Comparison of ENCODE assay signal across 8 mouse cellular contexts in genomic region chr6:137654776-137655175, GRCm38 (mm10). TPM values are rescaled to one million over a fixed set of nuclear protein-coding genes. Genes with fewer than 3 reads are reported as not detected.
DNase-seq lines count a peak whose midpoint lies in the region; ATAC-seq and TF ChIP-seq lines count a peak whose summit lies in the region.

Gene Eps8, minus strand, starts transcription at chr6:137654876.

- WGBS in kidney, adult 2 months = 79% methylated on average over 2 of the region's 2 CpGs
- WGBS in heart, embryonic 15.5 days = 87% methylated on average over 2 of the region's 2 CpGs
- 71% methylated on average over 2 of the region's 2 CpGs for WGBS in liver, postnatal 0 days (ENCODE audit: insufficient replicate concordance)

- H3K36me3 ChIP-seq in kidney, adult 2 months (ENCODE audit: control insufficient read depth, insufficient read depth, low read length) = no peaks in the 10 kb centered on the region
- no peaks in the 10 kb centered on the region for H3K36me3 ChIP-seq in heart, embryonic 15.5 days
- H3K36me3 ChIP-seq in liver, postnatal 0 days (replicated peaks; ENCODE audit: insufficient read depth, low read length) = no peaks in the 10 kb centered on the region

- no peak for ATAC-seq in heart, embryonic 15.5 days (replicated peaks; ENCODE audit: insufficient number of reproducible peaks, insufficient read depth, low FRiP score, low read depth)
- ATAC-seq in liver, postnatal 0 days = no peak

- no peak within 1 kb of the TSS for H3K9ac ChIP-seq in heart, embryonic 15.5 days
- H3K9ac ChIP-seq in liver, postnatal 0 days (replicated peaks) = no peak within 1 kb of the TSS

- H3K4me1 ChIP-seq in kidney, adult 2 months (ENCODE audit: control insufficient read depth, insufficient read depth, low read length) = peaks cover 4% of the 10 kb centered on the region; the same call in 1 of the 2 replicates
- H3K4me1 ChIP-seq in heart, embryonic 15.5 days (replicated peaks) = no peaks in the 10 kb centered on the region; the same call in 1 of the 2 replicates
- no peaks in the 10 kb centered on the region for H3K4me1 ChIP-seq in liver, postnatal 0 days (ENCODE audit: insufficient read depth)

- DNase-seq in kidney, adult 2 months = no peak
- no peak for DNase-seq in kidney, adult 9 months
- DNase-seq in adrenal gland, postnatal 10 days = no peak
- no peak for DNase-seq in left cerebral cortex, postnatal 4 days
- DNase-seq in cerebellum, postnatal 25 days = no peak
- DNase-seq in liver, postnatal 0 days = no peak
- DNase-seq in kidney, postnatal 36 days = no peak

- no peak for TF ChIP-seq POLR2A in kidney, adult 2 months (IDR thresholded peaks at IDR 0.05; ENCODE audit: low read depth, low read length)

- H3K4me3 ChIP-seq in kidney, adult 2 months (ENCODE audit: insufficient read depth, low read depth, low read length) = no peak within 1 kb of the TSS
- no peak within 1 kb of the TSS for H3K4me3 ChIP-seq in heart, embryonic 15.5 days
- no peak within 1 kb of the TSS for H3K4me3 ChIP-seq in liver, postnatal 0 days (ENCODE audit: low read depth, low read length)

- H3K27me3 ChIP-seq in kidney, adult 2 months (replicated peaks; ENCODE audit: control insufficient read depth, insufficient read depth, low read length) = no peaks in the 10 kb centered on the region
- H3K27me3 ChIP-seq in heart, embryonic 15.5 days = no peaks in the 10 kb centered on the region
- H3K27me3 ChIP-seq in liver, postnatal 0 days (ENCODE audit: insufficient read depth, low read length) = no peaks in the 10 kb centered on the region

- no peak within 1 kb of the TSS for H3K4me2 ChIP-seq in heart, embryonic 15.5 days
- H3K4me2 ChIP-seq in liver, postnatal 0 days (ENCODE audit: low read depth, low read length) = no peak within 1 kb of the TSS

- no peak for TF ChIP-seq CTCF in kidney, adult 2 months (conservative IDR thresholded peaks at IDR 0.05; ENCODE audit: insufficient read depth, insufficient read length, low read depth, low read length)
- TF ChIP-seq CTCF in liver, postnatal 0 days (IDR thresholded peaks at IDR 0.05; ENCODE audit: low read depth) = no peak

- H3K9me3 ChIP-seq in heart, embryonic 15.5 days (replicated peaks) = no peaks in the 10 kb centered on the region
- no peaks in the 10 kb centered on the region for H3K9me3 ChIP-seq in liver, postnatal 0 days (ENCODE audit: low read length)

- intact Hi-C loops in left cerebral cortex, postnatal 4 days (cut with DNase I) = no loop called here

- H3K27ac ChIP-seq in kidney, adult 2 months (ENCODE audit: insufficient read depth, low read depth, low read length) = no peak within 1 kb of the TSS
- no peak within 1 kb of the TSS for H3K27ac ChIP-seq in heart, embryonic 15.5 days
- no peak within 1 kb of the TSS for H3K27ac ChIP-seq in liver, postnatal 0 days (ENCODE audit: low read depth)

- TF ChIP-seq EP300 in liver, postnatal 0 days (IDR thresholded peaks at IDR 0.05; ENCODE audit: low read depth) = no peak

RNA-seq across cellular contexts. Expression of gene Eps8, which starts in this region (rescaled TPM):
- 50.2 and 51.9 TPM in 2 replicates for polyA plus RNA-seq in kidney, adult 2 months (2012; rRNA removed)
- total RNA-seq in adrenal gland, postnatal 10 days (2021) = 10 to 100 TPM; 23.3 to 26.0 TPM
- 25.0 and 33.3 TPM in 2 replicates for polyA plus RNA-seq in heart, embryonic 15.5 days (2015; fragmentation: Nextera tagmentation; extraction: Ambion mirVana)
- total RNA-seq in left cerebral cortex, postnatal 4 days (2021) = 10 to 100 TPM; 33.1 to 39.5 TPM
- polyA plus RNA-seq in liver, postnatal 0 days (2015; fragmentation: Nextera tagmentation; extraction: Ambion mirVana) = 2.4 and 4.8 TPM in 2 replicates
